Mouse (Mus musculus): ENCODE data around the gene Gm5565.

DNA sequence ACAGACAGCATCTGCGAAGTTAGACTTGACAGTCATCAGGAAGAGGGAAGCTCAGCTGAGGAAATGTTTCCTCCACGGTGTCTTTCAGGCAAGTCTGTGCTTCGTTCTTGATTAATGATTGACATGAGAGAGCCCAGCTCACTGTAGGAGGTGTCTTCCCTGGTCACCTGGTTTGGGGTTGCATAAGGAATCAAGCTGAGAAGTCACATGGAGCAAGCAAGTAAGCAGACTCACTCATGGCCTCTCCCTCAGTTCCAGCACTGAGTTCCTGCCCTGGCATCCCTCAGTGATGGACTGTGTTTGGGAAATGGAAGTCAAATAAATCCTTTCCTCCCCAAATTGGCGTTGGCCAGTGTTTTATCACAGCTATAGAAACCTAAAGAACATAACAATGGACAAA, 29.8 kb upstream of the Gm5565 start:
- TF ChIP-seq CTCF (IDR thresholded peaks at IDR 0.05; ENCODE audit: low read depth): no peak
- no peak for TF ChIP-seq EP300 (IDR thresholded peaks at IDR 0.05; ENCODE audit: low read depth)

All from liver, embryonic 14.5 days (tissue).